Mouse (Mus musculus) neural tube, embryonic 10.5 days (tissue): ENCODE data around the gene Ltbp4.

Experiments used
- DNase-seq: peaks from one replicate; pipeline ENCODE4 v3.0.0-alpha.2; 2017; ENCODE audit warnings: low spot score; ENCODE audit errors: extremely low spot score

The Ltbp4 gene

GRCm38 (mm10) chr7:27337175-27337853 lies at the start of gene Ltbp4:
TSS of gene Ltbp4 (minus strand) at chr7:27337692.
- peak; percentile 75 for DNase-seq

GRCm38 (mm10) chr7:27384731-27385130 lies 47.2 kb upstream of the Ltbp4 start:
- no peak for DNase-seq

- DNase-seq: no peak
These were observed 46.6 kb upstream of the Ltbp4 start for GRCm38 (mm10) chr7:27384134-27384533.

GRCm38 (mm10) chr7:27383233-27383632 lies 45.7 kb upstream of the Ltbp4 start:
- no peak for DNase-seq

GRCm38 (mm10) chr7:27381560-27381959 lies 44.1 kb upstream of the Ltbp4 start:
- DNase-seq: no peak

GRCm38 (mm10) chr7:27381009-27381408 lies 43.5 kb upstream of the Ltbp4 start:
- DNase-seq: no peak

- DNase-seq: no peak
These were observed 42.3 kb upstream of the Ltbp4 start for GRCm38 (mm10) chr7:27379836-27380235.

- DNase-seq: no peak
These were observed 40.9 kb upstream of the Ltbp4 start for GRCm38 (mm10) chr7:27378431-27378830.

GRCm38 (mm10) chr7:27375274-27375673 lies 37.8 kb upstream of the Ltbp4 start:
- no peak for DNase-seq

GRCm38 (mm10) chr7:27371715-27372462 lies 34.4 kb upstream of the Ltbp4 start:
- peak; percentile 48 for DNase-seq

- no peak for DNase-seq
These were observed 31.6 kb upstream of the Ltbp4 start for GRCm38 (mm10) chr7:27369111-27369510.

- DNase-seq: no peak
These were observed 30.5 kb upstream of the Ltbp4 start for GRCm38 (mm10) chr7:27367976-27368375.

GRCm38 (mm10) chr7:27366082-27366844 lies 28.8 kb upstream of the Ltbp4 start:
- no peak for DNase-seq

- DNase-seq: no peak
These were observed 26.9 kb upstream of the Ltbp4 start for GRCm38 (mm10) chr7:27364379-27364778.

- peak; percentile 97 for DNase-seq
These were observed 23.9 kb upstream of the Ltbp4 start for GRCm38 (mm10) chr7:27361283-27361946.

GRCm38 (mm10) chr7:27360749-27361148 lies 23.3 kb upstream of the Ltbp4 start:
- no peak for DNase-seq

- DNase-seq: no peak
These were observed 22.3 kb upstream of the Ltbp4 start for GRCm38 (mm10) chr7:27359706-27360358.

- DNase-seq: no peak
These were observed 21.7 kb upstream of the Ltbp4 start for GRCm38 (mm10) chr7:27359162-27359561.

GRCm38 (mm10) chr7:27357595-27357978 lies 20.1 kb upstream of the Ltbp4 start:
- DNase-seq: no peak

GRCm38 (mm10) chr7:27356861-27357594 lies 19.5 kb upstream of the Ltbp4 start, which contains the start of gene Gm20479:
TSS of gene Gm20479 (minus strand) at chr7:27357419.
- DNase-seq: peak; percentile 44
